Mouse (Mus musculus) forebrain, embryonic 15.5 days (tissue): ENCODE measurements at regions not wholly inside any gene's neighbourhood (a gene's known extent, or its start where the extent isn't known, plus 50 kb on each side); places are given as distances from the start of the nearest gene placed in this dataset.

ENCODE experiments used
- ATAC-seq: fragments of 200-750 bp; cut with Nextera tagmentation; replicated peaks from 2 replicates; pipeline ENCODE4 v1.8.0; 2017; ENCODE audit warnings: mild to moderate bottlenecking, moderate TSS enrichment, moderate library complexity
- H3K27ac ChIP-seq: fragments of 300-500 bp; sonication (generic); replicated peaks from 2 replicates; pipeline ENCODE4 v1.5.1; 2015; ENCODE audit warnings: mild to moderate bottlenecking, inconsistent platforms
- H3K27me3 ChIP-seq: fragments of 300-500 bp; sonication (generic); 2 replicates; pipeline ENCODE4 v1.6.1; 2015; ENCODE audit warnings: inconsistent platforms
- H3K36me3 ChIP-seq: fragments of 300-500 bp; sonication (generic); 2 replicates; pipeline ENCODE4 v1.6.1; 2015; ENCODE audit warnings: mild to moderate bottlenecking, inconsistent platforms
- H3K4me1 ChIP-seq: fragments of 300-500 bp; sonication (generic); 2 replicates; pipeline ENCODE4 v1.6.1; 2015; ENCODE audit warnings: inconsistent platforms
- H3K4me2 ChIP-seq: fragments of 300-500 bp; sonication (generic); replicated peaks from 2 replicates; pipeline ENCODE4 v1.6.1; 2015; ENCODE audit warnings: mild to moderate bottlenecking, inconsistent platforms
- H3K4me3 ChIP-seq: fragments of 300-500 bp; sonication (generic); 2 replicates; pipeline ENCODE4 v1.5.1; 2015; ENCODE audit warnings: mild to moderate bottlenecking, inconsistent platforms
- H3K9ac ChIP-seq: fragments of 300-500 bp; sonication (generic); replicated peaks from 2 replicates; pipeline ENCODE4 v1.6.1; 2015; ENCODE audit warnings: mild to moderate bottlenecking, inconsistent platforms
- H3K9me3 ChIP-seq: fragments of 300-500 bp; sonication (generic); 2 replicates; pipeline ENCODE4 v1.6.1; 2016; ENCODE audit warnings: inconsistent platforms
- WGBS: fragments of 180-500 bp; shearing (Covaris S2); methylation state at CpG from one replicate; pipeline ENCODE4 v1.1.7; 2015; ENCODE audit warnings: mixed read lengths; 5-methylcytosine and 5-hydroxymethylcytosine counted together

GRCm38 (mm10) chr3:139844443-139844842 lies 638.9 kb downstream of the Stpg2 start:
- Histone ChIP-seq H3K27ac (no peak overlapping the region), H3K9me3 (no peaks in the 10 kb centered on the region), H3K36me3 (no peaks in the 10 kb centered on the region), H3K4me2 (no peak overlapping the region), H3K9ac (no peak overlapping the region), H3K4me3 (no peak overlapping the region), H3K4me1 (no peaks in the 10 kb centered on the region), H3K27me3 (no peaks in the 10 kb centered on the region)
- 71% methylated on average over 3 of the region's 3 CpGs for WGBS
- no peak for ATAC-seq

GRCm38 (mm10) chr3:139847826-139848225 lies 642.3 kb downstream of the Stpg2 start:
- H3K36me3 ChIP-seq, result no peaks in the 10 kb centered on the region

GRCm38 (mm10) chr3:139859966-139860635 lies 654.6 kb downstream of the Stpg2 start:
- Histone ChIP-seq H3K4me1 (peaks cover 12% of the 10 kb centered on the region), H3K9me3 (no peaks in the 10 kb centered on the region), H3K27ac (no peak overlapping the region), H3K36me3 (no peaks in the 10 kb centered on the region), H3K4me2 (no peak overlapping the region), H3K9ac (no peak overlapping the region), H3K27me3 (no peaks in the 10 kb centered on the region), H3K4me3 (no peak overlapping the region)
- 0 out of 2 replicates have a peak, but pooled peaks have one; percentile 43 for ATAC-seq
- WGBS, result 50% methylated on average over 16 of the region's 16 CpGs

More at GRCm38 (mm10) chr3:139847826-139848225, 642.3 kb downstream of the Stpg2 start:
- no peaks in the 10 kb centered on the region for H3K9me3 ChIP-seq
- H3K4me2 ChIP-seq, result no peak overlapping the region
- H3K27ac ChIP-seq, result no peak overlapping the region
- no peaks in the 10 kb centered on the region for H3K4me1 ChIP-seq
- ATAC-seq, result no peak
- 25% methylated on average over 5 of the region's 5 CpGs for WGBS
- H3K9ac ChIP-seq, result no peak overlapping the region
- no peaks in the 10 kb centered on the region for H3K27me3 ChIP-seq
- H3K4me3 ChIP-seq, result no peak overlapping the region

GRCm38 (mm10) chr3:139860831-139861371 lies 655.4 kb downstream of the Stpg2 start:
- Histone ChIP-seq H3K4me1 (peaks cover 12% of the 10 kb centered on the region), H3K36me3 (no peaks in the 10 kb centered on the region), H3K27ac (no peak overlapping the region), H3K4me2 (no peak overlapping the region), H3K4me3 (no peak overlapping the region), H3K27me3 (no peaks in the 10 kb centered on the region), H3K9ac (no peak overlapping the region), H3K9me3 (no peaks in the 10 kb centered on the region)
- 14% methylated on average over 9 of the region's 9 CpGs for WGBS
- peak; percentile 73 for ATAC-seq

- Histone ChIP-seq H3K36me3 (no peaks in the 10 kb centered on the region), H3K4me1 (peaks cover 8% of the 10 kb centered on the region), H3K27me3 (no peaks in the 10 kb centered on the region), H3K4me2 (no peak overlapping the region), H3K27ac (no peak overlapping the region; the same call in 1 of the 2 replicates), H3K4me3 (no peak overlapping the region), H3K9ac (no peak overlapping the region), H3K9me3 (no peaks in the 10 kb centered on the region)
- peak; percentile 71 for ATAC-seq
Measured at GRCm38 (mm10) chr3:139866329-139866728, 660.8 kb downstream of the Stpg2 start.

DNA sequence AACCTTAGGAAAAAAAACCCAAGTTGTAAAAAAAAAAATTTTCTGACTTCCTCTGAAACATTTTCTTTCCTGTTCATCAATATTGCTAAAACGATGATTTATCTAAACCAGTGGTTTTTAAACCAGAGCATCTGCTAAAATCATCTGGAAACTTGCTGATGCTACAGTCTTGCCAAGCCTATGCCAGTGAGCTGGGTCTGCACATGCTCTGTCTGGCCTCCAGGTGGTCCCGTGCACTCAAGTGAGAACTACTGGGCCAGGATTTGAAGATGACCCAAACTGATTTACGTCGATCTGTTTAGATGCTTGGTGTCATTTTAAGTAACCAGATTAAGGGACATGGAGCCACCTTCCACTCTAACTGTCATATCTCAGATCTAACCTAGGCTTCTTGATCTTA lies 661.5 kb downstream of the Stpg2 start:
- no peak overlapping the region for H3K4me2 ChIP-seq
- WGBS, result 77% methylated on average over 4 of the region's 4 CpGs
- ATAC-seq, result no peak

GRCm38 (mm10) chr3:139867499-139867898 lies 662.0 kb downstream of the Stpg2 start:
- Histone ChIP-seq H3K4me2 (no peak overlapping the region), H3K27me3 (no peaks in the 10 kb centered on the region), H3K36me3 (no peaks in the 10 kb centered on the region), H3K27ac (no peak overlapping the region), H3K4me3 (no peak overlapping the region), H3K9ac (no peak overlapping the region), H3K9me3 (no peaks in the 10 kb centered on the region), H3K4me1 (peaks cover 5% of the 10 kb centered on the region)
- 78% methylated on average over 3 of the region's 3 CpGs for WGBS
- ATAC-seq, result no peak

More for the DNA sequence above, 661.5 kb downstream of the Stpg2 start:
- no peaks in the 10 kb centered on the region for H3K36me3 ChIP-seq
- H3K27me3 ChIP-seq, result no peaks in the 10 kb centered on the region
- no peak overlapping the region for H3K9ac ChIP-seq
- peaks cover 5% of the 10 kb centered on the region for H3K4me1 ChIP-seq
- H3K27ac ChIP-seq, result no peak overlapping the region
- H3K9me3 ChIP-seq, result no peaks in the 10 kb centered on the region
- no peak overlapping the region for H3K4me3 ChIP-seq

- no peak for ATAC-seq
- Histone ChIP-seq H3K4me3 (no peak overlapping the region), H3K9ac (no peak overlapping the region), H3K36me3 (no peaks in the 10 kb centered on the region), H3K27ac (no peak overlapping the region), H3K4me1 (peaks cover 5% of the 10 kb centered on the region), H3K27me3 (no peaks in the 10 kb centered on the region), H3K9me3 (no peaks in the 10 kb centered on the region), H3K4me2 (no peak overlapping the region)
- whole genome bisulfite sequencing, result 82% methylated on average over 3 of the region's 3 CpGs
Measured at GRCm38 (mm10) chr3:139869779-139870178, 664.3 kb downstream of the Stpg2 start.

DNA sequence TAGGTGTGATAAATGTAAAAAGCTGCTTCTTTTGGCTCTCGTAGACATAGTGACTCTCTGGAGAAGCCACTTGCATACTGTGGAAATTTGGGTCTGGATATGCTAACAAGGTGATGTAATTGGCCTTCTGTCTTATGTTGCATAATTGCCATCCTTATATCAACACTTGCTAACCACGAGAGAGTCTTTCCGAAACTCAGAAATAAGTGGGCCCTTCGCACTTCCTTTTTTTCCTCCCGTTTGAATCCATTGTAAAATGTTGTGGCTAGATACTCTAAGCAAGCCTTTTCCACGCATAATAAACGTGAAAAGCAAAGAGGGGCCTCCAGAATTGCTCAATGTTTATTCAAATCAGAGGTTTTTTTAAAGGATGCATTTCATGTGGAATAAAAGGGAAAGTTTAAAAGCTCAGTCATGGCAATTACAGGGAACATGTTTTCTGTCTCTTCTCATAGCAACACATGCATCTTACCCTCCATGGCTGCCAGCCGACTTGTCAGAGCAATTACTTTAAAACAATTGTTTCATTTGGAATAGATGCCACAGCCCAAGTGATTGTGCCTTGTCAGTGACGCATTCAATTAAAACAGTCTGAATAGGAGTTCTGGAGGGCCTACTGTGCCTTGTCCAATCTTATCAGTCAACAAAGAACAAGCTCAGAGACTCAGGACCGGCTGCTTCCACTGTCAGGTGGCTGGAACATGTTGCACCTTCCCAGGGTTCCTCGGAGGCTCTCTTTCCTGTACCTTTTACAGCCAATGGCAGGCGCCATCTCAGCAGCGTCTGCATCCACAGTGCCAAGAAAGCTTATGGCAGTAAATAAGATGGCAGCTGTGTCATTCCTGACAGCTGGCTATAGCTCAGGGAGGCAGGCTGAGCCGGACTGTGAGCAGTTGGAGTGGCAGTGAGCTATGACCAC lies 680.7 kb downstream of the Stpg2 start:
- ATAC-seq, result peak; percentile 95

DNA sequence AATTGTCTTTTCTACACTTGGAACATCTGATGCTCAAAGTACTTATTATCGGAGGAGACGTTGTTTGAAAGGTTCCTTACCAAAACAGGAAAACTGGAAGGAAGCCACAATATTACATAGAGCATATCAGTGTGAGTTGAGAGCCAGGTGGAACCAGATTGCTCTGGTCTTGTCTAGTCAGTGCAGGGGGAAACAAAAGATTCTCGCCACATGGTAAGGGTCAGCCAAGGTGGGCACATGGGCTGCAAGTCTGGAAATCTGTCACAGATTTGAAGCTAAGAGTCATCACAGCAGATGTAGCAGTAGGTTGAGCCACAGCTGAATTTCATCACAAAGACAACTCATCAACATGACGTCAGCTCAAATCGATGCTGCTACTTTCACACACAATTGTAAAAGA lies 681.8 kb downstream of the Stpg2 start:
- 52% methylated on average over 5 of the region's 5 CpGs for WGBS

More for the DNA sequence above, 680.7 kb downstream of the Stpg2 start:
- 7% methylated on average over 14 of the region's 14 CpGs for WGBS
- no peaks in the 10 kb centered on the region for H3K27me3 ChIP-seq
- H3K4me1 ChIP-seq, result peaks cover 21% of the 10 kb centered on the region
- H3K36me3 ChIP-seq, result no peaks in the 10 kb centered on the region
- H3K9ac ChIP-seq, result no peak overlapping the region
- H3K4me3 ChIP-seq, result no peak overlapping the region
- no peaks in the 10 kb centered on the region for H3K9me3 ChIP-seq
- peak overlapping the region; percentile 80 for H3K27ac ChIP-seq
- peak overlapping the region; percentile 21; the same call in 1 of the 2 replicates for H3K4me2 ChIP-seq

GRCm38 (mm10) chr3:139888537-139888936 lies 683.0 kb downstream of the Stpg2 start:
- 90% methylated on average over 1 of the region's 1 CpGs for WGBS
- H3K4me2 ChIP-seq, result no peak overlapping the region
- no peaks in the 10 kb centered on the region for H3K9me3 ChIP-seq
- H3K27me3 ChIP-seq, result no peaks in the 10 kb centered on the region
- ATAC-seq, result no peak
- H3K27ac ChIP-seq, result no peak overlapping the region
- H3K36me3 ChIP-seq, result no peaks in the 10 kb centered on the region
- H3K4me1 ChIP-seq, result peaks cover 21% of the 10 kb centered on the region
- H3K9ac ChIP-seq, result no peak overlapping the region
- H3K4me3 ChIP-seq, result no peak overlapping the region

More for the DNA sequence above, 681.8 kb downstream of the Stpg2 start:
- Histone ChIP-seq H3K36me3 (no peaks in the 10 kb centered on the region), H3K4me1 (peaks cover 21% of the 10 kb centered on the region), H3K9me3 (no peaks in the 10 kb centered on the region), H3K4me2 (no peak overlapping the region), H3K27me3 (no peaks in the 10 kb centered on the region), H3K9ac (no peak overlapping the region), H3K27ac (peak overlapping the region; percentile 80), H3K4me3 (no peak overlapping the region)
- ATAC-seq, result peak; percentile 33; the same call in 1 of the 2 replicates

DNA sequence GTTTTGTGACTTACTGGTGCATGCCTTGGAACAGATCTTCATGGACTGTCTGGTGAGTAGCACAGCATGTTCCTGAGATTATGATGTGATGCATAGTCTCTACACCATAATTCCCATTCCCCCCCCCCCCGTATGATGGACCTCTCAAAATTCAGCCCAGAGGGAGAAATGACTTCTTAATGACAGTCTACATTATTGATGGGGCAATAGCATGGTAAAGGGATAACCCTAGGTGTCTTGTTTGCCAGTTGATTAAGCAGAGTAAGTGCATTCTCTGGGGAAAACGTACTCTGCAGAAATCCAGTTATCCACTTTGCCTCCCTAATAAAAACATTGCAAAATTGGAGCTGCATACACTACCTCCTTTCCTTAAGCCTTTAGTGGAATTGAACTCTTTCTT lies 684.7 kb downstream of the Stpg2 start:
- ATAC-seq, result no peak

More for the DNA sequence above, 684.7 kb downstream of the Stpg2 start:
- Histone ChIP-seq H3K4me1 (peaks cover 20% of the 10 kb centered on the region), H3K27ac (no peak overlapping the region), H3K27me3 (no peaks in the 10 kb centered on the region), H3K4me3 (no peak overlapping the region), H3K9ac (no peak overlapping the region), H3K4me2 (no peak overlapping the region), H3K9me3 (no peaks in the 10 kb centered on the region), H3K36me3 (no peaks in the 10 kb centered on the region)
- WGBS, result 87% methylated on average over 2 of the region's 2 CpGs
